ENCODE assay signal across 22 mouse cellular contexts in the genomic region with DNA sequence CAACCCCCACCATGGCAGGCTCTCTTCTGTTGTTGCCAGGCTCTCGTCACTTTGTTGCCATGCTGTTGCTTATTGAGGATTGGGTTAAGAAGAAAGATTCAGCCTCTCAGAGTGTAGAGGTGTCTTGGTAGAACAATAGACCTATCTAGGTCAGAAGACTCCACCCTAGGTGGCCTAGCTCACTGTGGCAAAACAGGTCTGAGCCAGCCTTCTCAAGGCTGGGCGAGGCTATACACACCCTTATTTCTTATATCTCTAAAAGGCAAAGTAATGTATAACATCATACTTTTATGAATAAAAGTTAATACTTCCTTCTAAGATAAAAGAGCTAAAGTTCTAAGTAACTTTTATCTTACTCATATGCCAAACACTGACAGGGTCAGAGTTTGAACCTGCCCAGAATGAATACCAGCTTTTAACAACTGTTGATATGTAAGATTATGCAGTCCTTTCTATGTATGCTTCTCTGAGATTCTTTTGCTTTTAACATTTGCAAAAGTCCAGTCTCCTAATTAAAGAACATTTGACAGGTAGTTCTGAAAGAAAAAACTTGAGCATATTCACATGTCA.
"Had no signal": no experiment of that assay in that cellular context is flagged by ENCODE, and none has a peak within 500 bp of the region (broad histone marks: within the 10 kb centered on the region; RNA-seq: fewer than 3 reads in every experiment).

No protein-coding gene starts in this region.

- H3K27me3 ChIP-seq: heart, embryonic 13.5 days; heart, embryonic 15.5 days; hindbrain, embryonic 13.5 days; hindbrain, embryonic 15.5 days; limb, embryonic 13.5 days; limb, embryonic 15.5 days; liver, embryonic 12.5 days had no signal

- H3K4me2 ChIP-seq: heart, embryonic 11.5 days; heart, embryonic 13.5 days; heart, embryonic 15.5 days; hindbrain, embryonic 13.5 days; hindbrain, embryonic 15.5 days; limb, embryonic 13.5 days; limb, embryonic 15.5 days; liver, embryonic 12.5 days had no signal

- ATAC-seq: hindbrain, postnatal 0 days; liver, embryonic 12.5 days had no signal

- H3K4me1 ChIP-seq: heart, embryonic 13.5 days; heart, embryonic 15.5 days; hindbrain, embryonic 13.5 days; hindbrain, embryonic 15.5 days; limb, embryonic 13.5 days; limb, embryonic 15.5 days; liver, embryonic 12.5 days had no signal

- H3K27ac ChIP-seq: gastrocnemius, adult 2 months; heart, embryonic 13.5 days; heart, embryonic 15.5 days; hindbrain, embryonic 13.5 days; hindbrain, embryonic 15.5 days; hindbrain, postnatal 0 days; limb, embryonic 13.5 days; limb, embryonic 15.5 days; liver, embryonic 12.5 days had no signal

- H3K4me3 ChIP-seq: gastrocnemius, adult 2 months; heart, embryonic 13.5 days; heart, embryonic 15.5 days; hindbrain, embryonic 13.5 days; hindbrain, embryonic 15.5 days; limb, embryonic 13.5 days; limb, embryonic 15.5 days; liver, embryonic 12.5 days had no signal

- DNase-seq: gastrocnemius, adult 2 months; gastrocnemius, postnatal 10 days; gastrocnemius, postnatal 25 days; heart, adult 18-20 months; heart, postnatal 14 days; heart, postnatal 36 days; kidney, adult 18-20 months; kidney, adult 8-10 months; kidney, postnatal 10 days; kidney, postnatal 25 days; layer of hippocampus, adult 9-11 months; layer of hippocampus, postnatal 36 days; left cerebral cortex, postnatal 4 days had no signal

- H3K9me3 ChIP-seq: heart, embryonic 13.5 days; heart, embryonic 15.5 days; hindbrain, embryonic 13.5 days; hindbrain, embryonic 15.5 days; limb, embryonic 13.5 days; limb, embryonic 15.5 days; liver, embryonic 12.5 days had no signal

- H3K9ac ChIP-seq: heart, embryonic 13.5 days; heart, embryonic 15.5 days; hindbrain, embryonic 13.5 days; hindbrain, embryonic 15.5 days; limb, embryonic 13.5 days; limb, embryonic 15.5 days; liver, embryonic 12.5 days had no signal

- H3K36me3 ChIP-seq: heart, embryonic 13.5 days; heart, embryonic 15.5 days; hindbrain, embryonic 13.5 days; hindbrain, embryonic 15.5 days; limb, embryonic 13.5 days; limb, embryonic 15.5 days; liver, embryonic 12.5 days had no signal
